Mouse (Mus musculus) left cerebral cortex, adult 18-20 months (tissue): ENCODE measurements at regions not wholly inside any gene's neighbourhood (a gene's known extent, or its start where the extent isn't known, plus 50 kb on each side); places are given as distances from the start of the nearest gene placed in this dataset.

ENCODE experiments used
- DNase-seq, 2 experiments: peaks; one replicate each; pipeline ENCODE4 v3.0.0; 2021 to 2022; ENCODE audit warnings: low spot score in 2 of 2, mixed read lengths in 1 of 2

DNA sequence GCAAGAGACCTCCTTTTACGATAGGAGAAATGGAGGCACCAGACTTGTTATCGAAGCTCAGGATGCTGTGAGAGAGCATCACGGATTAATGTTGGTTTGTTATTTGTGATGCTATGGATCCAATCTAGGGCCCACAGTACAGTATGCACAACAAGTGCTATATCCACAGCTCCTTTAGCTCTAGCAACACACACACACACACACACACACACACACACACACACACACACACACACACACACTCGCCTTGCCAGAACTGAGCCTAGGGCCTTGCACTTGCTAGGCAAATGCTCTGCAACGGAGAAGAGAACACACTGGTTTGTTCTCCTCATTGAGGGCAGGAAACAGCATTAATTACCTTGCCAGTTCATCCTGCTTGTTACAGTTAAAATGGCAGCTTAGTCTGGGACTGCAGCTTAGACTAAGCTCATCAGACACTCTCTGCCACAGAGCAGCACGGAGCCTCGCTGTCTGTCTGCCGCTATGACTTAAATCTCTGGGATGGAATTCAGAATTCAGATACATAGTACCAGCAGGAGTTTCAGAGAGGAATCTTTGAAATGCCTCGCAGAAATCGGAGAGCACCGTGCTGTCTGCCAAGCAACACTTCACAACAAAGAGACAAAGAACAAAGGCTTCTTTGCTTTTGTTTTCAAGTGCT lies 285.0 kb downstream of the Rngtt start:
- no peak for DNase-seq

GRCm38 (mm10) chr4:33595763-33596162 lies 285.7 kb downstream of the Rngtt start:
- no peak for DNase-seq

GRCm38 (mm10) chr4:33599966-33600365 lies 289.9 kb downstream of the Rngtt start:
- DNase-seq = no peak

DNA sequence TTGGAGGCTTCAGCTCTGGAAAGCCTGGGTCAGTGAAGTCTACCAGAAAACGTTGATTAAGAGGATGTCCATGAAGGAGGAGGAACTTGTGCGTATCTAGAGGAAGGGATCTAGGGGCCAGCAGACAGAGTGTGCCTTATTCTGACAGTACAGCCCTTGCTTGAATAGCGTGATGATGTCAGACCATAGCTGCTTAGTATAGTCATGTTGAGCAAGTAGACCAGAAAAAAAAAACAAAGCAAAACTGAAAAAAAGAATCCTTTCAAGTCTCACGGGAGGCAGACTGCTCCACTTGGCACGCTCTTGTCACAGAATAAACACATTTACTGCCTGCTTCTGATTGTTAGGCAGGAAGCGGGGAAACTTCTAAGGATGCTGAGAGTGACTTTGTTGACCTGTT lies 290.7 kb downstream of the Rngtt start:
- no peak for DNase-seq

- DNase-seq = no peak
These were observed 294.5 kb downstream of the Rngtt start for GRCm38 (mm10) chr4:33604636-33605035.

DNA sequence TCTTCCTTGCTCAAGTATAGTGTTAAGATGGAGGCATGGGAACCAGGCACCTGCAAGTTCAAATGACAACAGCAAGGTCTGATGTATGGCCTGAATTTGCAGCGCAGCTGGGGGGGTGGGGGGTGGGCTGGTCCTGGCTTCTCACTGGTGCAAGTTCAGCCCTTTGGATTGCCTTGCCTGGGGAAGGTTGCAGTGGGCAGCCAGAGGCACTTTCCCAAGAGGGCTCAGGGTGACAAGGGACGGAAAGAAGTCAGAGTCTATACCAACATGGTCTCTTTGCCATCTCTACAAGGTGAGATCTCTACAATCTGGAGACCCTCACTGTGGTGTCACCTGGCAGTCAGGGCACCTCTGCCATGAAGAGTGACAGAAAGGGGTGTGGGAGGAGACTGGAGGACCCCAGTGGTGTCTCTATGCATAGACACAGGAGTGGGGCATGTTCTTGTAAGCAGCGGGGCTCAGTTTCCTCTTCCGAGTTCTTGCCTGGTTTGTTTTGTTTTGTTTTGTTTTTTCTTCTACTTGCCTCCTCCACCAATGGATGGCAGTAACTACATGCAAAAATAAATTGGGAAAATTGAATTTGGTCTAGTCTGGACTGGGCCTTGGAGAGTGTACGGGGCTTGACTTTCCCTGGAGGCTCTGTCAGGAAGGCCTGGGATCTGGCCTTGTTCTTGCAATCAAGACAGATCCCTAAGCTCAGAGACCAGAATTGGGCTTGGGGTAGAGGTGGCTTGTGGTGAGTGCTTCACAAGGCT lies 284.4 kb upstream of the Cnr1 start:
- no peak for DNase-seq

DNA sequence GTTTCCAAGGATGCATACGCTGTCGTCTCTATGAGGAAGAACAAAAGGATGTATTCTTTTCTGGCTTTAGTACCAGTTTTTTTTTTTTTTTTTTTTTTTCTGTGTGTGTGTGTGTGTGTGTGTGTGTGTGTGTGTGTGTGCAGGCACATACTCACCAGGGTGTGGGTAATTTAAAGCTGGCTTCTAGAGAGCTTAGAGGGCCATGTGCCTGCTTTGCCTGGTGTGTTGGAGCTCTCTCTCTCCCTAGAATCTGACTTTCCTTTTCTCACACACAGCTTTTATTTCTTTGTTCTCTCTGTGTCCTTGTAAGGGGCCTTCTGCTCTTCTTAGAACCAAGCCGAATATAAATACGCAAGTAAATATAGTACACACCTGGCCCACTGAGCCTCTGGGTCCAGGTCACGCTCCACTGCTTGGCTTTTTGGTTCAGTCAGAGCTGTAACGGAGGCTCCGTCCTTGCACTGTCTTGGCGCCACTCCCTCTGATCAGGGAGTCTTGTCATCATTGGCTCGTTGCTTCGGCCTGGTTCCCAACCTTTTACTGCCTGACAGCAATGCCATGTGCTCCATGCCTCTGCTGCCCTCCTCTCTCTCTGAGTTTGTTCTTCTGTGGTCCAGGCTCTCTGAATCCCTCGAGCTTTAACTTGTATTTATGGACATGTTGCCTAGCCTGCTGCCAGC lies 283.7 kb upstream of the Cnr1 start:
- DNase-seq = no peak

DNA sequence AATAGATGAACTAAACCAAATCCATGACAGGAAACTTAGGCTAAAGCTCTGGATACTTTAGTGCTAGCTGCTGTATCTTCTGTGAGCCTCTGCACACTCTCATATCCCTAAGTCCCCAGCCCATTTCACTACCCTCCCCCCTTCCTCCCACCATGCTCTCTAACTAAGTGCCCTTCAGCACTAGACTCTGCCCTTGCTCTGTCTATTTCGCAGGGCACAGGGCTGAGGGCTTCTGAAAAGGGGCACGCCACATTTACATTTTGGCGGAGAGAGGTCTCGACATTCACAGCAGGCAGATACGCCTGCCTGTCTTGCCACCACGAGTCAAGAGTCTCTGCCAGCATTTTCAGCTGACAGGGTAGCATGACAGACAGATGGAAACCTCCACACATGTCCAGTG lies 282.5 kb upstream of the Cnr1 start:
- no peak for DNase-seq

DNA sequence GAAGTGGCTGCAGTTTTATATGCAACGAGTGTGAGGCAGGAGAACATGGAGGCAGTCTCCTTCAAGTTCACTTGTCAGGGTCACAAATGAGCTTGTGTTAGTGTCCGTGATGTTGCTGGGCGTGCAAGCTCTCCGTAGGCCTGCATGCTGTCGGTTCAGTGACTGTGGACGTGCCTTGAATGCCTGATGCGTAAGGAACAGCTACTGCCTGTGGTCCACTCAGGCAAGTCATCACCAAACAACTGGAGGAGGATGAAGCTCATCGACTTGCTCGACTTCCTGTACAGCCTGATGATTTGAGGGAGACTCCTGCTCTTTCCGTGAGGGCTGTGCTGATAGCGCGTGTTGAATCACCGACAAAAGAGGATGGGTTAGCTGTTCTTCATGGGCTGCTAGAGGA lies 281.9 kb upstream of the Cnr1 start:
- DNase-seq = no peak

DNA sequence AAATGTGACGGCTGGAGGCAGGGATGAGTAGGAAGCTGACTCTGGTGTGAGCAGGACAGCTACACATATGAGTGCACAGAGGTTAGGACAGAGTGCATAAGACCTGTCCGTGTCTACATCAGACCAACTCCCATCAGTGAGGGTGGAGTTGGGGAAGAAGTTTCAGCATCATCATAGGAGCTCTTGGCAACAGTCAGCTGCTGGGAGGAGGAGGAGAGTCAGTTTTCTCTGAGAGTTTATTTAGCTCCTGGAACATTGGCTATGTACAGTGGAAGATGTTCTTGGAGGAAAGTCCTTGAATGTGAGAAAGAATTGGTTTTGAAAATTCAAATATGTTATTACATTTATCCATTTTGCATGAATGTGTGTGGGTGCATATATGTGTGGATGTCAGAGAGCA lies 279.2 kb upstream of the Cnr1 start:
- no peak for DNase-seq

- DNase-seq = no peak
These were observed 273.1 kb upstream of the Cnr1 start for GRCm38 (mm10) chr4:33651292-33651691.

GRCm38 (mm10) chr4:33659766-33660165 lies 264.6 kb upstream of the Cnr1 start:
- no peak for DNase-seq

- no peak for DNase-seq
These were observed 263.8 kb upstream of the Cnr1 start for GRCm38 (mm10) chr4:33660553-33660952.

DNA sequence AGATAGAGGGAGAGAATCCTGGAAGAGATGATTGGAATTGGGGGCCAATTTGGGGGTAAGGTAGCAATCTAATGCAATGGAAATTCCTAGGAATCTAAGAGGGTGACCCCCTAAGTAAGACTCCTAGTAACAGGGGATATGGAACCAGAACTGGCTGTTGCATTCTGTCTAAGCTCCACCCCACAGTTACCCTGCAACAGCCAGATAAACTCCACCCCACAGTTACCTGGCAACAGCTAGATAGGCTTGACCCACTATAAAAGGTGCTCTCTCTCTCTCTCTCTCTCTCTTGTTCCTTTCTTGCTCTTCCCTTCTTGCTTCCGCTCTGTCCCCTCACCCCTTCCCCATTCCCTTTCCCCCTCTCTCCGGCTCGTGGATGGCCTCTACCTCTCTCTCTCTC lies 262.5 kb upstream of the Cnr1 start:
- DNase-seq = no peak

DNA sequence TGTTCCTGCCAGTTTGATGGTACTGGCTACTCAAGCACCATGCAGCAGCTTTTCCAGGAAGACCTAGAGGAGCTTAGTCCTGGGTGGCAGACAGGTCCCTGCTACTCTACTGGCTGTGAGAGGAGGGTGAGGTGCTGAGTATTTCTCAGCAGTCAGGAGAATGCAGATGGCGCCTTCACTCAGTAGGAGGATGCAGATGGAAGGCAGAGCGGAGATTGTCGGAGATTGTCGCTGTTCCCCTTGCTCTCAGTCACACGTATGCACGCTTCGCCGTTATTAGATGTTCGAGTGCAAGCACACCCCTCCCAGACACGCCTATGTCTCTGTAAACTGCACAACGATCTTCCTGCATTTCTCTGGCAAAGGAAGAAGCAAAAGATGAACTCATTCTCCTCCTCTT lies 261.4 kb upstream of the Cnr1 start:
- DNase-seq = no peak

DNA sequence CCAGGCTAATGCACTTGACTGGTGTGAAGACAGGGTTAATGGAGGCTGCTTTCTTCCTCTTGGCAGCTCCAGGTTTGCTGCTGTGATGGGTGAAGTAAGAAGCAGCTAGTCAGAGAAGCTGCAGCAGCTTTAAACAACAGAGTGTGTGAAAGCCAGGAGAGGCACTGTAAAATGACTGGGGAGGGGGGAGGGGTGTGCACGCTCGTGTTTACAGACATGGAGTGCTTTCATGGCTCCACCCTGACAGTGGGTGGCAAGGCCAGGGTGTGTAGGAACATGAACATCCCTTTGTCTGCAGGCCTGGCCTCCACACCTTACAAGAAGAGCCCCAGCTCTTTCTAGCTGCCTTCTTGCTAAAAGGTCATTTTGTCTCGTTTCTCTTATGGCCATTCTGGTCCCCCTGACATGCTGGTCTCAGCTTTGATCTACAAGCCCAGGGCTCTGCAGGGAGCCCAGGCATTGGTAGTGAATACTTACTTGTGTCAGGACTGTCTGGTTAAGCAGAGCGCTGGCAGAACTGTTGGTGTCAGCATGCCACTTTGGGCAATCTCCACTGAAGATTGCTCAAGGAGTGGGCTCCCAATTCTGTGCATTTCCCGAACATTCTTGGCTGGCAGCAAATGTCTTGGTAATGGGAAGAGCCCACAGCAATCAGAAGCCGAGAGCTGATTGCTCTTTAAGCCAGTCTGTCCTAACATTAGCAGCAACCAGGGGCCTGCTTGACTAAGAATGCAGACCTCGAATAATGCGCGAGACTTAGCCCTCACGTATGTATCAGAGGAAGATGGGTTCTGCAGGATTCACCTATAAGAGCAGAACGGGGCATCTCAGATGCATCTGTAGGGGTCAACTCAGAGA lies 260.5 kb upstream of the Cnr1 start:
- no peak for DNase-seq

GRCm38 (mm10) chr4:33664474-33664822 lies 259.9 kb upstream of the Cnr1 start:
- DNase-seq = no peak

GRCm38 (mm10) chr4:33665250-33665873 lies 259.0 kb upstream of the Cnr1 start:
- DNase-seq = no peak

DNA sequence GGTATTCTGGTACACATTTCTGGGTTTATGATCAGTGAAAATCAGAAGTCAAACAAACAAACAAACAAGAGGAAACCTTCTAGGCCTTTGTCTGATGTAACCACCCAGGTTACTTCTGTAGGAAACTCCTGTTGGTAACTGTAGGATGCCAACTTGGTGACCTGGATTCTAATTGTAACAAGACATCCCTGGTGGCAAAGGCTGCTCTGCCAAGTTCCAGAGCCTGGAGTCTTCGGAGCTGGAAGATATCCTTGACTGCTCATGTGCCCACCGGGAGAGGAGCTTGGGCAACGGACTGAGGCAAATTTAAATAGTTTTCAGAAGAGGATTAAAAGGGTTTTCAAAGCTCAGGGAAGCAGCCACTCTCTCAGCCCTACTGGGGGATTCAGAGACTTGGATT lies 256.0 kb upstream of the Cnr1 start:
- no peak for DNase-seq

GRCm38 (mm10) chr4:33675044-33675443 lies 249.3 kb upstream of the Cnr1 start:
- DNase-seq = no peak

DNA sequence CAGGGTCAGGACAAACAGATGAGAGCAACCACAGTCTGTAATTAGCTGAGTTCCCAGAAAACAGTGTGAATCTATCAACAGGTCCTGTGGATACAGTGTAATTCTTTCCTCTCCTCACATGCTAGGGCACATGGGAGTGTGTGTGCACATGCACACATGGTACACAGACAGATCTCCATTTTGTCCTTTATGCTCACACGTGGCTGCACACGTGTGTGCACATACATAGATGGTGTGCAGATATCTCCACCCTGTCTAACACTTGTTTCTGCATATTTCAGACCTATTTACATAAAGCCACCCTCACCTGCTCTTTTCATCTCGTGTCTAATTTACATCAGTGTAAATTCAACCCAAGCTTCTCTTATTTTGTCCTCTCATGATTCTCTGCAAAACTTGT lies 245.0 kb upstream of the Cnr1 start:
- no peak for DNase-seq
